Mouse (Mus musculus) cerebellum, postnatal 36 days (tissue): ENCODE results near the gene Impdh2.

Source experiments
- DNase-seq, 2 experiments: peaks; one replicate each; pipeline ENCODE4 v3.0.0; 2021 to 2022; ENCODE audit warnings: mixed read lengths in 2 of 2

The Impdh2 gene

GRCm38 (mm10) chr9:108560227-108560841, at the start of gene Impdh2:
TSS of gene Impdh2 (plus strand) at chr9:108560286.
- peak; percentile 89 to 91 for DNase-seq

GRCm38 (mm10) chr9:108516380-108517251, 43.5 kb upstream of the Impdh2 start, which contains the start of gene Qrich1:
TSS of gene Qrich1 (plus strand) at chr9:108516806.
- peak; percentile 93 to 94 for DNase-seq

DNA sequence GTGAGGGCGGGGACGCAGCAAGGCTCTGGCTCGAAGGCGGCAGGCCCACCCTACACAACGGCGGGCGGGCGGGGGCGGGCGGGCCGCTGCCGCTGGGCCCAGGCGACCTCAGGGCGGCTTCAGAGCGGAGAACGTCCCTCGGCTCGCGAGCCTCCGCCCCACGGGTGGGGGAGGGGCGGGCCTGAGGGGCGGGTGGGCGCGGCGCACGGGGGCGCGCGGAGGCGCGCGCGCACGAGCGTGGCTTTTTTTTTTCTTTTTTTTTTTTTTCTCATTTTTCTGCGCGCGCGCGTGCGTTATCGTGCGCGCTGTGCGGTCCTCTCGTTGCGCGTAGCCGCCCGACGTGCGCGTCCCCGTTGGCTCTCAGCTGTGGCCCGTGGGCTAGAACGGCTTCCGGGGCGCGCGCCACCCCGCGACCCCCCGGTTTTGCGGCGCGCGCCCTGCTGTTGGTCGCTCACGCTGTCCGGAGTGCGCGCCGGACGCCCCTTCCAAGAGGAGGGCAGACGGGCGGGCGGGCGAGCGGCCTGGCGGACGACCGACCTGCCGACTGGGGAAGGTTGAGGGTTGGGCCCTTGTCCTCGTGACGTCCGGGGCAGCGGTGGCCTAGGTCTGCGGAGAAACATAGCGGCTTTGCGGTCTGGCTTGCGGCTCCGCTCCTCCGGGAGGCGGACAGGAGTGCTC, 42.7 kb upstream of the Impdh2 start:
- DNase-seq: peak; percentile 82 to 85

- DNase-seq: no peak
These were observed 42.2 kb upstream of the Impdh2 start for GRCm38 (mm10) chr9:108517931-108518332.

- DNase-seq: no peak
These were observed 38.5 kb upstream of the Impdh2 start for GRCm38 (mm10) chr9:108521604-108522003.

DNA sequence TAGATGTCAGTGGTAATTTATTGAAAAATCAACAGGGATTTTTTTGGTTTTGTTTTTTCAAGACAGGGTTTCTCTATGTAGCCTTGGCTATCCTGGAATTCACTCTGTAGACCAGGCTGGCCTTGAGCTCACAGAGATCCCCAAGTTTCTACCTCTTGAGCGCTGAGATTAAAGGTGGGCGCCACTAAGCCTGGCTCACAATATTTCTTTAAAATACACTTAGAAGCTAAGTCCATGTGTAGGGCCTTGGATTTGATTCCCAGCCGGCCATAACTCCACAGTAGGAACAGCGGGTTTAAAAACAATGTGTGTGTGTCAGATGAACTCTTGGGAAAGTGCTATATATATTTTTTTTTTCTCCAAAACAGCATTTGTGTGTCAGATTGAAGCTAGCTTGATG, 36.7 kb upstream of the Impdh2 start:
- DNase-seq: no peak

DNA sequence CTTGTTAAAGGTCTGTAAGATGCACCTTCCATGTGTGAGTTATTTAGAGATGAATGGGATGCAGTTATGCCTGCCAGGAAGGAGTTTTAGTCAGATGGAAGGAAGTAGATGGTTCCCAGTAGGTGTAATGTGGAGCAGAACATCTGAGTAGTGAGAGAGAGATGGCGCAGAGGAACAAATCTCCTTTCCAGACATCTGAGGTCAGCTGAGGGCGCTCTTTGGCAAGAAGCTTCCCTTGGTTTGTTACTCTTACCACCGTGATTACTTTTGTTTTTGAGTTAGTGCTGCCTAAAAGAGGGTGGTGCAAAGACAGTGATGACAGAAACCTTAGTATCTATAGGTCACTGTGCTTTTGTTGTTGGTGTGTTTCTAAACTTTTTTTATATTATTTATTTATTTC, 34.7 kb upstream of the Impdh2 start:
- no peak for DNase-seq

DNA sequence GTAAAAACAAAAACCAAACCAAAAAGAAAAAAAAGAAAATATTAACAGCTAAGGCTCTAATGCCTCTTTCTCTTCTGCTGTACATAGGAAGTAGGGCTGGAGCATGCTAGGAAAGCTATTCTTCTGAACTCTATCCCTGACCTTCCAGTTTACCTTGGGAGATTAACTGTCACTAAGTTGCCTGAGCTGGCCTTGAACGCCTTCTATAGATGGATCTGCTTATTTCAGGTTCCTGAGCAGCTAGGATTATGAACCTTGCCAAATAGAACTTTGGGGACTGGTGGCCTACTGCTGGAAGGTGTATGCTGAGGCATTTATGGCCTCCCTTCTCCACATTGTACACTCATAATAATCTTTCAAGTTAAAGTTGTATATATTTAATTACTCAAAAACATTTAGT, 29.1 kb upstream of the Impdh2 start:
- DNase-seq: no peak

DNA sequence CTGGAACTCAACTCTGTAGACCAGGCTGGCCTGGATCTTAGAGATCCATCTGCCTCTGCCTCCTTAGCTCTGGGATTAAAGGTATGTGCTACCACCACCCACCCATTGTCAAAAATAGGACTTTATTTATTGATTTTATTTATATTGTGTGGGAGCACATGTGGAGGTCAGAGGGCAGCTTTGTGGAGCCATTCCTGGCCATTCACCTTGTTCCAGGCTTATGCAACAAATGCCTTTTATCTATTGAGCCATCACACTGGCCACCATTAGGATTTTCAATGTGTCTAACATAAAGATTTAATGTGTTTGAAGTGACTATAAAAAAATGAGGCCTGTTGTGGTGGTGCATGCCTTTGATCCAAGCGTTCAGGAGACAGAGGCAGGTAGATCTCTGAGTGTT, 28.6 kb upstream of the Impdh2 start:
- no peak for DNase-seq

- no peak for DNase-seq
These were observed 19.2 kb upstream of the Impdh2 start for GRCm38 (mm10) chr9:108540846-108541245.

DNA sequence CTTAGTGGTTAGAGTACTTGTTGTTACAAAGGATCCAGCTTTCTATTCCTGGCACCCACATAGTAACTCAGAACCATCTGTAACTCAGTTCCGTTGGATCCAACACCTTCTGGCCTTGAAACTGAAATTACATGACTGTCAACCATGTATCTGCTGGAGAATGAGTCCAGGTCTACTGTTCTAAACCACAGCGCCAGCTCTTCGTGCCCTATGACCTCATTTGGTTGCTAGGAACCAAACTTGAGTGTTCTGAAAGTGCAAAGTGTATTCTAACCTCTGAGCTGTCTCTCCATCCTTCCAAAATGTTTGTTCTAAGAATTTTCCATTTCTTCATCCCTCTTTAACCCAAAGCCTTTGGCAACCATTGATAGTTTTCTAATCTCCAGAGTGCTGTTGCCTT, 14.1 kb upstream of the Impdh2 start:
- no peak for DNase-seq

DNA sequence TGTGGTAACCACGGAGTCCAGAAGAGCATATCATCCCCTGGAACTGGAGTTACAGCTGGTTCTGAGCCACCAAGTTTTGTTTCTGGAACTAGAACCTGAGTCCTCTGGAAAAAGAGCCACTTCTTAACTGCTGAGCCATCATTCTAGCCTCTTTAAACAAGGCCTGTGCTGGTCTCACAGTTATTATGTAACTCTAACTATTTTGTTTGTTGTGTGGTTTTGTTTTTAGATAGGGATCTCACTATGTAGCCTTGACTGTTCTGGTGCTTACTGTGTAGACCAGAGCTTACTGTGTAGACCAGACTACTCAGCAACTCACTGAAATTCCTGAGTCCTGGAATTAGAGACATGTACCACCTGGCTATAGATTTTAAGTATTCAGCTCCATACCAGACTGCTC, 13.2 kb upstream of the Impdh2 start:
- no peak for DNase-seq

GRCm38 (mm10) chr9:108559169-108559568, 917 bp upstream of the Impdh2 start:
- no peak for DNase-seq

DNA sequence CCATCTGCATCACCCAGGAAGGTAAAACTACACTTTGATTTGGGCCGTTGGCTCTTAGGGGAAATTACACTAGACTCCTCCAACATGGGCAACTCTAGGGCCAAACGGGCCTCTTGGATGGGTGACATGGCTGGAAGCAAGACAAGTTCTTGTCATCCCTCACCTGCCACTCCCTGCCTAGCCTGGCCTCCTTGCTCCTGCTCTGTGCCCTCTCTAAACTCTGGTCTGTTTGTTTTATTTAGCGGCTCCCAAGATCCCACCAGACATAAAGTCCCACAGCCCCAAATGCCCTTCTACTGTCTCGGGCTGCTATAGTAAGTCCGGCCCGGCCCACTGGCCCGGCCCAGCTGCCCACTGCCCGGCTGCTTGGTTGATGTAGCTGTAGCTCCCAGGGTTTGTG, 3.6 kb downstream of the Impdh2 start:
- DNase-seq: no peak

GRCm38 (mm10) chr9:108564131-108564530, 4.0 kb downstream of the Impdh2 start:
- DNase-seq: no peak

- DNase-seq: no peak
These were observed 6.1 kb downstream of the Impdh2 start for GRCm38 (mm10) chr9:108565881-108566814.

DNA sequence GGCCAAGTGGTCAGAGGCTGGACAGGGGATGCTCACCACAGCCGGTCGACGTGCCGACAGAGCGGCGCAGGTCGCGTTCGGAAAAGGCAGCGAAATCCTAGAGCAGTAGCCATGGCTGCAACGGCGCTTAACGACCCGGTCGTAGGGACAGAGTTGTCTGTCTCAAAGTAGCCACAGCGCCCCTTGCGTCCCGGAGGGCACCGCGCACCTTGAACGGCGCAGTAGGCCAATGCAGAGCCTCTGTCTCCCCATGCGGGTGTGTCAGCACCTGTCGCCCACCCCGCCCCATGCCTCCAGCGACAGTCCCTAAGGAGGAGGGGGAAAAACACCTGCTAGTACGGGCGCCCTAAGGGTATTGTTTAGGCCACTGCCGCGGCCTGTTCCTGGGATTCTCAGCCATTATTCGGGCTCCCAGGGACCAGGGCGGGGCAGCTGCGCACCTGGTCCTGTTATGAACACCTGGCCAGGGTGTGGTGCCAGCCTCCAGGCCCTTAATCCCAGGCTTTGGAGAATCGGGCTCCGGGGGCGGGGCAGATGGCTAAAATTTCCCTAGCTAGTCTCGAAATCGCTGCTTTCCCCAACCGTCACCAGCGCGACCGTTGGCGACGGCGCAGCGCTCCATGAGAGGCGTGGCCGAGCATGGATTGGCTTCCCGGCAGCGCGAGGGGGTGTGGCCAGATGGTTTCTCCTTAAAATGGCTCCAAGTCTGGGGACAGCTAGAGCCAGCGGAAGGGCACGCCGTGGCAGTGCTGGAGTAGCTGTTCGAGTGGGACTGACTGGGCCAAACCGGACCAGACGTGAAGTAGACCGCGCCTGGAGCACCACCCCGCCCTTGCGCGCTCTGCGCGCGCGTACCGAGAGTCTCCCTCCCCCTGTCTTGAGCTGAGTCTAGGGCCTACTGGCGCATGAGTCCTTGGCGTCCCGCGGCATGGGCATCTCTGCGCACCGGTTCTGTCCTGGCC, 7.0 kb downstream of the Impdh2 start, which contains the start of gene Ndufaf3:
Gene Ndufaf3 (minus strand): TSS at position 620 of the 962 bp plus-strand sequence.
- DNase-seq: peak; percentile 98 to 99

DNA sequence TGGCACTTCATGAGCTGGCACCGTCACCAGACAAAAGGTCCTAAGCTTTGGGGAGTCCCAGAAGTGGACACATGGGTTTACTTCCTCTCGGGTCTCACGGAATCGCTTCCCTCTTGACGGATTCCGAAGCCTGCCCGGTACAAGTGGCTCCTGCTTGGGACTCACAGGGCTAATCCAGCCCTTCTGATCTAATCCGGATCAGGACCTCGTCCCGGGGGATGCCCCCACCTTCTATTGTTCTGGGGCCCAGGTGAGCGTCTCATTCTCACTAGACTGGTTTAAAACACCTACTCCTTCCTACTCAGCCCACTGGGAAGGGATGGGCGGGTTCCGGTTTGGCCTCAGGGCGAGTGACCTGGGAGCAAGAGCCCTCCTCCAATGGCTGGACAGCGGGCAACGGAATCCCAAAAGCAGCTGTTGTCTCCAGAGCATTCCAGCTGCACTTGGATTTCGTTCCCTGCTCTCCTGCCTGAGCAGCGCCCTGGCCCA, 7.9 kb downstream of the Impdh2 start:
- DNase-seq: no peak

GRCm38 (mm10) chr9:108568511-108568921, 8.4 kb downstream of the Impdh2 start:
- peak in 1 of 2 experiments; percentile 7 for DNase-seq

- DNase-seq: peak; percentile 88 to 93
These were observed 9.5 kb downstream of the Impdh2 start, which contains the start of gene Dalrd3 for GRCm38 (mm10) chr9:108569381-108570206. TSS of gene Dalrd3 (plus strand) at chr9:108569886.
